In genomic region chr8:123101735-123102685, GRCm38 (mm10) we compare ENCODE assay signal across 8 mouse cellular contexts. TPM values are rescaled to one million over a fixed set of nuclear protein-coding genes. Genes with fewer than 3 reads are reported as not detected.
DNase-seq lines count a peak whose midpoint lies in the region; ATAC-seq and TF ChIP-seq lines count a peak whose summit lies in the region.

Gene Rpl13 (plus strand): TSS chr8:123102350.

- peak; percentile 98 for DNase-seq in brain, embryonic 14.5 days (ENCODE audit: low read depth)
- peak; percentile 83 for DNase-seq in liver, adult 2 months (ENCODE audit: extremely low read depth, low read depth, low spot score)
- DNase-seq in splenic B cell, adult 2 months (ENCODE audit: low read depth, low spot score): peak; percentile 96

- H3K4me1 ChIP-seq in erythroblast, embryonic 14.5 days (ENCODE audit: control insufficient read depth): peaks cover 29% of the 10 kb centered on the region
- peaks cover 9% of the 10 kb centered on the region for H3K4me1 ChIP-seq in heart, embryonic 11.5 days (ENCODE audit: control insufficient read depth, insufficient read depth, low read length)
- H3K4me1 ChIP-seq in kidney, embryonic 16.5 days (ENCODE audit: insufficient read depth, low read length): peaks cover 17% of the 10 kb centered on the region
- H3K4me1 ChIP-seq in liver, adult 2 months (ENCODE audit: control insufficient read depth, insufficient read depth, low read length): peaks cover 11% of the 10 kb centered on the region

- WGBS in heart, embryonic 11.5 days (ENCODE audit: insufficient replicate concordance): 1% methylated on average over 54 of the region's 56 CpGs
- WGBS in kidney, embryonic 16.5 days: under 1% methylated on average over 56 of the region's 56 CpGs
- 1% methylated on average over 55 of the region's 56 CpGs for WGBS in liver, adult 2 months

- H3K4me3 ChIP-seq in C2C12 (ENCODE audit: insufficient read depth, poor library complexity, severe bottlenecking) (peak within 1 kb of the TSS; percentile 83), myocyte (peak within 1 kb of the TSS; percentile 84)
- peak within 1 kb of the TSS; percentile 98 for H3K4me3 ChIP-seq in erythroblast, embryonic 14.5 days (replicated peaks)
- peak within 1 kb of the TSS; percentile 90 for H3K4me3 ChIP-seq in heart, embryonic 11.5 days (ENCODE audit: low read depth, low read length)
- H3K4me3 ChIP-seq in kidney, embryonic 16.5 days (ENCODE audit: low read length): peak within 1 kb of the TSS; percentile 87
- H3K4me3 ChIP-seq in liver, adult 2 months (ENCODE audit: insufficient read depth, low read depth, low read length): peak within 1 kb of the TSS; percentile 68

- peaks cover 20% of the 10 kb centered on the region for H3K79me3 ChIP-seq in C2C12 (ENCODE audit: low read depth)

- H3ac ChIP-seq in C2C12 (ENCODE audit: control insufficient read depth, insufficient read length, low read depth) (peak within 1 kb of the TSS; percentile 99), myocyte (ENCODE audit: control insufficient read depth, insufficient read length) (peak within 1 kb of the TSS; percentile 29)

- H3K27me3 ChIP-seq in C2C12 (ENCODE audit: control insufficient read depth, insufficient read depth, insufficient read length) (no peaks in the 10 kb centered on the region), myocyte (ENCODE audit: control insufficient read depth, insufficient read depth, insufficient read length) (no peaks in the 10 kb centered on the region)
- H3K27me3 ChIP-seq in erythroblast, embryonic 14.5 days (ENCODE audit: control insufficient read depth): no peaks in the 10 kb centered on the region
- no peaks in the 10 kb centered on the region for H3K27me3 ChIP-seq in heart, embryonic 11.5 days (ENCODE audit: control insufficient read depth, insufficient read depth, low read length)
- no peaks in the 10 kb centered on the region for H3K27me3 ChIP-seq in kidney, embryonic 16.5 days (ENCODE audit: insufficient read depth, low read length)
- no peaks in the 10 kb centered on the region for H3K27me3 ChIP-seq in liver, adult 2 months (ENCODE audit: control insufficient read depth, insufficient read depth, low read length)
- no peaks in the 10 kb centered on the region for H3K27me3 ChIP-seq in splenic B cell, adult 2 months (ENCODE audit: control insufficient read depth, insufficient read depth, low read length, poor library complexity, severe bottlenecking)

- H3K79me2 ChIP-seq in C2C12 (ENCODE audit: control insufficient read depth, insufficient read depth) (peaks cover 26% of the 10 kb centered on the region), myocyte (ENCODE audit: control insufficient read depth, insufficient read depth) (peaks cover 22% of the 10 kb centered on the region)
- peaks cover 4% of the 10 kb centered on the region; the same call in 1 of the 2 replicates for H3K79me2 ChIP-seq in liver, adult 2 months (ENCODE audit: control insufficient read depth, insufficient read depth, low read length)

- no peaks in the 10 kb centered on the region for H3K9me3 ChIP-seq in erythroblast, embryonic 14.5 days (ENCODE audit: control insufficient read depth, low read length)
- no peaks in the 10 kb centered on the region for H3K9me3 ChIP-seq in heart, embryonic 11.5 days (replicated peaks; ENCODE audit: control insufficient read depth, low read length)
- H3K9me3 ChIP-seq in kidney, embryonic 16.5 days (ENCODE audit: low read length): no peaks in the 10 kb centered on the region

- H3K9ac ChIP-seq in heart, embryonic 11.5 days (ENCODE audit: low read depth, low read length): peak within 1 kb of the TSS; percentile 98
- peak within 1 kb of the TSS; percentile 97 for H3K9ac ChIP-seq in kidney, embryonic 16.5 days (replicated peaks; ENCODE audit: low read length)
- H3K9ac ChIP-seq in liver, adult 2 months (ENCODE audit: low read depth, low read length): peak within 1 kb of the TSS; percentile 91

- H3K27ac ChIP-seq in heart, embryonic 11.5 days (ENCODE audit: low read depth, low read length): peak within 1 kb of the TSS; percentile 92
- H3K27ac ChIP-seq in kidney, embryonic 16.5 days (ENCODE audit: low read length): peak within 1 kb of the TSS; percentile 93
- peak within 1 kb of the TSS; percentile 43 for H3K27ac ChIP-seq in liver, adult 2 months (replicated peaks; ENCODE audit: insufficient read depth, low read depth, low read length)

- peak; percentile 84; the same call in 1 of the 2 replicates for TF ChIP-seq POLR2A in brain, embryonic 14.5 days (IDR thresholded peaks at IDR 0.05; ENCODE audit: borderline replicate concordance, extremely low read depth, insufficient read depth, insufficient read length, poor library complexity, severe bottlenecking)
- peak; percentile 86 for TF ChIP-seq POLR2A in liver, adult 2 months (IDR thresholded peaks at IDR 0.05; ENCODE audit: extremely low read depth, insufficient read depth, low read length)
- TF ChIP-seq POLR2A in myocyte (IDR thresholded peaks at IDR 0.05; ENCODE audit: insufficient read length, low read depth): peak; percentile 93

- peaks cover 41% of the 10 kb centered on the region for H3K36me3 ChIP-seq in C2C12 (ENCODE audit: control insufficient read depth, insufficient read depth)
- H3K36me3 ChIP-seq in erythroblast, embryonic 14.5 days (ENCODE audit: control insufficient read depth): peaks cover 51% of the 10 kb centered on the region
- H3K36me3 ChIP-seq in heart, embryonic 11.5 days (ENCODE audit: control insufficient read depth, insufficient read depth, low read length): peaks cover 26% of the 10 kb centered on the region
- H3K36me3 ChIP-seq in kidney, embryonic 16.5 days (ENCODE audit: insufficient read depth, low read length): peaks cover 28% of the 10 kb centered on the region
- peaks cover 21% of the 10 kb centered on the region; the same call in 1 of the 2 replicates for H3K36me3 ChIP-seq in liver, adult 2 months (ENCODE audit: control insufficient read depth, insufficient read depth, low read length)
- H3K36me3 ChIP-seq in myocyte (ENCODE audit: control insufficient read depth, insufficient read depth): peaks cover 25% of the 10 kb centered on the region
- H3K36me3 ChIP-seq in splenic B cell, adult 2 months (ENCODE audit: control insufficient read depth, insufficient read depth, low read length, poor library complexity, severe bottlenecking): peaks cover 14% of the 10 kb centered on the region

- no peak for TF ChIP-seq CTCF in C2C12 (IDR thresholded peaks at IDR 0.05; ENCODE audit: control insufficient read depth, insufficient read depth, insufficient read length)
- no peak for TF ChIP-seq CTCF in brain, embryonic 14.5 days (IDR thresholded peaks at IDR 0.05; ENCODE audit: borderline replicate concordance, extremely low read depth, insufficient read depth, insufficient read length)
- no peak for TF ChIP-seq CTCF in liver, adult 2 months (IDR thresholded peaks at IDR 0.05; ENCODE audit: low read depth, low read length)

- ATAC-seq in heart, embryonic 11.5 days (replicated peaks; ENCODE audit: insufficient number of reproducible peaks, low FRiP score, low TSS enrichment): peak; percentile 91
- ATAC-seq in kidney, embryonic 16.5 days (ENCODE audit: low FRiP score, low TSS enrichment): peak; percentile 92

- peak within 1 kb of the TSS; percentile 96 for H3K4me2 ChIP-seq in heart, embryonic 11.5 days
- peak within 1 kb of the TSS; percentile 90 for H3K4me2 ChIP-seq in kidney, embryonic 16.5 days (replicated peaks; ENCODE audit: low read depth, low read length)
- H3K4me2 ChIP-seq in myocyte (ENCODE audit: low read depth): peak within 1 kb of the TSS; percentile 97

TF ChIP-seq in C2C12, 6 proteins besides CTCF, POLR2A, EP300 and RAD21:
- no peak for TF ChIP-seq FOSL1 (IDR thresholded peaks at IDR 0.05; ENCODE audit: insufficient read depth, low read length, poor library complexity, severe bottlenecking)
- no peak for TF ChIP-seq USF1 (IDR thresholded peaks at IDR 0.05; ENCODE audit: low read depth)
- peak; percentile 81 for TF ChIP-seq MAX (IDR thresholded peaks at IDR 0.05)
- TF ChIP-seq CEBPB (IDR thresholded peaks at IDR 0.05; ENCODE audit: low read depth): no peak
- TF ChIP-seq MYOD1 (IDR thresholded peaks at IDR 0.05; ENCODE audit: control insufficient read depth, insufficient read length, low read depth): no peak
- TF ChIP-seq MYOG (IDR thresholded peaks at IDR 0.05; ENCODE audit: control insufficient read depth, extremely low read depth, insufficient read length): no peak
TF ChIP-seq in C2C12: peak in this region for 1.

TF ChIP-seq in myocyte, 11 proteins besides CTCF, POLR2A, EP300 and RAD21:
- peak; percentile 95 for TF ChIP-seq POLR2AphosphoS2 (IDR thresholded peaks at IDR 0.05; ENCODE audit: insufficient read length, low read depth)
- peak in 1 of 3 experiments; percentile 1 for TF ChIP-seq MYOG (IDR thresholded peaks at IDR 0.05; ENCODE audit: control insufficient read depth in 1 of 3, insufficient read depth in 1 of 3, insufficient read length in 2 of 3, low read depth in 2 of 3)
- no peak for TF ChIP-seq TCF3 (IDR thresholded peaks at IDR 0.05; ENCODE audit: insufficient read length, low read depth)
- TF ChIP-seq REST (IDR thresholded peaks at IDR 0.05; ENCODE audit: insufficient read depth, insufficient read length): peak; percentile 50
- no peak for TF ChIP-seq USF1 (IDR thresholded peaks at IDR 0.05; ENCODE audit: low read depth)

RNA-seq across cellular contexts. Expression of gene Rpl13, which starts in this region (rescaled TPM):
- 3,422 TPM for polyA plus RNA-seq in C2C12 (2012; fragmentation: generic; extraction: Trizol)
- polyA plus RNA-seq in brain, embryonic 14.5 days (2012; rRNA removed): 1,764 and 1,996 TPM in 2 replicates
- 428 and 471 TPM in 2 replicates for polyA plus RNA-seq in erythroblast, embryonic 14.5 days (2012)
- polyA plus RNA-seq in heart, embryonic 11.5 days (2014; fragmentation: Nextera tagmentation; extraction: Ambion mirVana): 1,217 and 1,331 TPM in 2 replicates
- polyA plus RNA-seq in kidney, embryonic 16.5 days (2015; fragmentation: Nextera tagmentation; extraction: Ambion mirVana): 1,084 and 1,349 TPM in 2 replicates
- 764 and 919 TPM in 2 replicates for total RNA-seq in liver, adult 2 months (2014; rRNA removed)
- 634 and 769 TPM in 2 replicates for polyA plus RNA-seq in liver, adult 2 months (2012; rRNA removed)
- polyA plus RNA-seq in myocyte (2012; fragmentation: generic; extraction: Trizol): 3,059 TPM

Comparison
In these comparisons a context has a peak if more than half of its experiments do, and no peak if none do; other contexts are left out.
1. Peak in every context shown above with its lines: DNase-seq, ATAC-seq, H3K4me3 ChIP-seq and H3K27ac ChIP-seq.
2. H3K27ac ChIP-seq: peak in every context shown above with its lines; median percentile 93 in kidney, embryonic 16.5 days; 92 in heart, embryonic 11.5 days; 43 in liver, adult 2 months.